Mouse (Mus musculus): Measurements from ENCODE around the gene Fbxo42. TPM values are rescaled to one million over a fixed set of nuclear protein-coding genes. Genes with fewer than 3 reads are reported as not detected.
"Not testable (repeated sequence)": the region's sequence is repeated elsewhere in the genome, so short reads cannot be mapped to it uniquely, and the experiment has no call there.

Fbxo42 gene
- total RNA-seq, 1 experiment from 2014 or later, result 13.2 TPM

DNA sequence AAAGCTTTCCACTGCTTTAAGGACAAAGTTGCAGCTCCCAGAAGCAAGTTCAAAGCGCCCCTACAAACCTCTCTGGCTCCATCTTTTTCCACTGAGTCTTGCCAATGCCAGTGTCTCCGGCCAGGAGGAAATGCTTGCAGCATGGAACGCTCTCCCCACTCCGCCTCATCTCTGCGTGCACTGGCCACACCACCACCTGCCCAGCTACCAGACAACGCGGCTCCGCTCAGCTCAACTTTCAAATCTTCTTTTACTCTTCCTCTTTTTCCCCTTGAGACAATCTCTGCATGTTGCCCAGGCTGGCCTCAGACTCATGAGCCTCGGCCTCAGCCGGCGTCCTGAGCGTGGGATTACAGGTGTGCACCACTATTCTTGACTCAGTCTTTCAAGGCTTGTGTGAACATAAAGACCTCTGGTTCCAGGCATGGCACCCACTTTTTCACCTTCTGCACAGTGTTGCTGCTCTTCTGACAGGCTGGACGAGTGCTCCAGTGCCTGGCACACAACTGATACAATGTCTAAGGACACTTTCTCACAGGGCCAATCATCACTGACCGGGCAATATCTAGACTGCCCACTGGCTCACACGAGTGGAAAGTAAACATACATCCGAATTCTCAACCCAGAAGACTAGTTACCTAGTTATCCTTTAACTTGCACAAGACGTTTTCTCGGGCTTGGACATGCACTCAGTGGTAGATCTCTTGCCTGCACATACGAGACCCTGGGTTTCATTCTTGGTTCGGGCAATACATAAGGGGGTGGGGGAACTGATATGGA lies 12.8 kb upstream of the Fbxo42 start:
- 0 out of 2 replicates have a peak, but pooled peaks have one; percentile 10 for ATAC-seq (replicated peaks; ENCODE audit: low read depth, poor library complexity, severe bottlenecking)

- ATAC-seq (replicated peaks; ENCODE audit: low read depth, poor library complexity, severe bottlenecking), result no peak
These were observed 11.6 kb upstream of the Fbxo42 start for GRCm38 (mm10) chr4:141136126-141136525.

DNA sequence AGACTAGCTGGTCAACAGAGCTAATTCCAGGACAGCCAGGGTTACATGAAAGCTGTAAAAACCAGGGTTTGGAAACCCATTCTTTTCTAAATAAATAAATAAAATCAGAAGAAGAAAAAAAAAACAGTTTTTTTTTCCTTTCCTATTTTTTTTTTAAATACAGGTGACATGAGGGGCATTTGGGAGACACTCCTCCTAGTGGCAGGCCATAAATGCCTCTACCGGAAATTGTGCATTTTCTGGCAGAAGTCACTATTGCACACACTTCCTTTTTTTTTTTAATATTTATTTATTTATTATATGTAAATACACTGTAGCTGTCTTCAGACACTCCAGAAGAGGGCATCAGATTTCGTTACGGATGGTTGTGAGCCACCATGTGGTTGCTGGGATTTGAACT lies 10.0 kb upstream of the Fbxo42 start:
- not testable (repeated sequence) for ATAC-seq (replicated peaks; ENCODE audit: low read depth, poor library complexity, severe bottlenecking)

DNA sequence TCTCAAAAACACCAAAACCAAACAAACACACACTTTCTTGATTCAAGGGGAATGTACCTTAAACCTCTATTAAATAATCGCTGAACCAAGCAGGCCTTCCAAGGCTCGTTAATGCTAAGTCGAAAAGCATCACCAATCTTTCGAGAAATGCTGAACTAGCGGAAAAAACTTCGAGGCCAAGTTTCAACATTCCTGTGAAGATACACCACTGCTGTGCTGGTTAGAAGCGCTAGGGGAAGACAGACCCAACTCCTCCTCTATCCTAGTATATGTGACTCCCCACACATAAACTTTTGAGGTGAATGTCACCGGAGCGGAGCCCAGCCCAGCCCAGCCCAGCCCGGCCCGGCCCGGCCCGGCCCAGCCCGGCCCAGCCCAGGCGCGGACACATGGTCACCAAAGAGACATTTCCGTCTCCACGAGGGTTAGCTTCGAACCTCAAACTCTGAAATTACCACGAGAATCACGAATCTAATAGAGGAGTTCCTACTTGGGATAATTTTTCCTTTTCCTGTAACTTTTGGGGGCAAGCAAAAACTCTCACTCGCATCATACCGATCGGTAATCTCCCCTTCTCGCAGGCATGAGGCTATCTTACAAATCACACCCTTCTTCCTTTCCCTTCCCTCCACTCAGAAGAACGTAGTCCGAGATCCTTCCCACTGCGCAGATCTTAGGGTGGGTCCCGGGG lies 9.1 kb upstream of the Fbxo42 start:
- ATAC-seq (replicated peaks; ENCODE audit: low read depth, poor library complexity, severe bottlenecking), result 0 out of 2 replicates have a peak, but pooled peaks have one; percentile 4

DNA sequence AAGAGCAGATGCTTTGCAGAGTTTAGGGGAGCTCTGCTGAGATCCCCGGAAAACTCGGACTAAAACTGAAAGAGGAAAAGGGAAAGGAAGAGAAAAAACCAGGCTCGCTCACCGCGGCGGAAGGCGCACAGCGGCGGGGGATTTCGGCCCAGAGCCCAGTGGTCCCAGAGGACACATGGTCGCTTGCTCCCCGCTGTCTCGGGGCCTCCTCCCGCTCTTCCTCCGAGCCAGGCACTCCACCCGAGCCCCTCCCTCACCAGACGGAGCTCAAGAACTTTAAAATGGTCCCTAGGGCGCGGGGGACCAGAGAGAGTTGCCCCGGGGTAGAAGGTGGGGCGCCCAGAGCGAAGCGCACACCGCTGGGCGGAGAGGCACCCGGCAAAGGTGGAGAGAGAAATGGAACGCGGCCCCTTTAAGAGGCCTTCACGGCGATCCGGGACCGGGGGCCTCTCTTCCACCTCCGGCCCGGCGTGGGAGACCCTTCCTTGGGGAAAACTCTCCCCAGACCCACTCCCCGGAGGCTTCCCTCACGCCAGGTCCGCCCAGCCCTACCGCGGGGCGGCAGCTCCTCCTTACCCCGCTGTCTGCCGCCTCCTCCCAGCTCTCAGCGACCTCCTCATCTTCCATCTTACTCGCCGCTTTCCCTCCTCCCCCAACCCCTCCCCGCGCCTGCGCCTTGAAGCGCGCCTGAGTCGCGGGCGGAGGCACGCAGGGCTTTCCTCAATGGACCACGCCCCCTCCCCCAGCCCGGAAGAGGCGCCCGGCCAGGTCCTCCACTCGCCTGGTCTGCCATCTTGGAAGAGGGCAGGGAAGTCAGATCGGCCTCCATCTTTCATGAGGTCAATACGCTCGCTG lies 8.4 kb upstream of the Fbxo42 start, which contains the start of gene Szrd1:
Gene Szrd1 (minus strand): TSS at position 660 of the 855 bp plus-strand sequence.
- ATAC-seq (replicated peaks; ENCODE audit: low read depth, poor library complexity, severe bottlenecking), result peak; percentile 88

- not testable (repeated sequence) for ATAC-seq (replicated peaks; ENCODE audit: low read depth, poor library complexity, severe bottlenecking)
These were observed 7.4 kb upstream of the Fbxo42 start for GRCm38 (mm10) chr4:141140354-141140753.

- no peak for ATAC-seq (replicated peaks; ENCODE audit: low read depth, poor library complexity, severe bottlenecking)
These were observed 6.7 kb upstream of the Fbxo42 start for GRCm38 (mm10) chr4:141140967-141141366.

DNA sequence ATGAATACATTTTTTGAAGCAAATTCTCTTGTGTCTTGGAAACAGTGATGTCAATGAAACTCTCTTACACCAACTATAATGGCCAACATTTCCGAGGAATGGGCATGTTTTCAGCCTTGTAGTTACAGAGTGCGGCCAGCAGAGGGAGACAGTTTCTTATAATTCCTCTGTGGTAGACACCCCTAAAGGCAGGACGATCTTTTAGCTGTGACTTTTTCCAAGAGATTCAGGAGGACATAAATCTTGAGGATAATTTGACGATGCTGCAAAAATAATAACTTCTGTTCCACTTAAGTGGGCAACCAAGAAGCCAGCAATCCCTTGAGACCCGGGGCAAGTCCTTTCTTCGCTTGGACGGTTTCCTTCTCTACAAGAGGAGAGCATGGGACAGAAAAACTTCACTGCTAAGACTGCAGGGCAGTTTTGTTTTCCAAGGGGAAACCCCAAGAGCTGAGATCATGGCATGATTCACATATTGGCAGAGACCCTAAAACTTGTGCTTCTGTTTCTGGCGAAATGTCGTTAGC lies 5.4 kb upstream of the Fbxo42 start:
- peak; percentile 29 for ATAC-seq (replicated peaks; ENCODE audit: low read depth, poor library complexity, severe bottlenecking)

- ATAC-seq (replicated peaks; ENCODE audit: low read depth, poor library complexity, severe bottlenecking), result not testable (repeated sequence)
These were observed 2.6 kb upstream of the Fbxo42 start for GRCm38 (mm10) chr4:141145124-141145523.

DNA sequence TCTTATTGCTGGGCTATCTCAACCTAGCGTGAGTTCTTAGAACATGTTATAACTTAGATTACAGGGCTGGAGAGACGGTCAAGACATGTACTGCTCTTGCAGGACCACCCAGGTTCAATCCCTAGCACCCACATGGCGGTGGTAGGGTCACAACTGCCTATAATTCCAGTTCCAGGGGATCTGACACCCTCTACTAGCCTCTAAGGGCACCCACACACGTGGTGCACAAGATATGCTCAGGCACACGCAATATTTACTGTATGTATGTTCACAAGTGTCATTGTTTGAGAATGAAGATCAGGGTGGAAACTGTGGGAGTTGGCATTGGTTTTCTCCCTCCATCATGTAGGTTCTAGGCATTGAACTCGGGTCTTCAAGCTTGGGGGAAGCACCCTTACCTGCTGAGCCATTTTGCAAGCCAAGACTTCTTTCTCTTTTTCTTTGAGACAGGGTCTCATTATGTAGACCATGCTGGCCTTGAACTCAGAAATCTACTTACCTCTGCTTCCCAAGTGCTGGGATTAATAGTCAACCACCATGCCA lies 1.2 kb upstream of the Fbxo42 start:
- ATAC-seq (replicated peaks; ENCODE audit: low read depth, poor library complexity, severe bottlenecking), result no peak

GRCm38 (mm10) chr4:141148009-141148801 lies 492 bp downstream of the Fbxo42 start:
- peak; percentile 64 for ATAC-seq (replicated peaks; ENCODE audit: low read depth, poor library complexity, severe bottlenecking)

DNA sequence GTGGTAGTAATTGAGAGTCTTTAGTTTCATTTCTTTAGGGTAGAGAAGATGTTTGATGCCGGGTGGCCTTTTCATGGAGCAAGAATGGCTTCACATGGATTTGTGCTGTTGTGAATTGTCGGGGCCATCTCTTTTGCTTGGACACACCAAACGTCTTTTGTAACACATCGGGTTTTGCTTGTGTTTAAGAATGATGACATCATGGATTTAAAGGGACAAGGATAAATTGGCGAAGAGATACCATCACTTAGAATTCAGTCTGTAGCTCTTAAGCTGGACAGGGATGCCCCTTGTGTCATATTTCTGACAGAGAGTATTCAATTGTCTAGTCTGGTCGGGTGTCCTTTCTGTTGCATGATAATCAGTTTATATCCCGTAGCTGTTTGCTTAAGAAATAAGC lies 1.4 kb downstream of the Fbxo42 start:
- ATAC-seq (replicated peaks; ENCODE audit: low read depth, poor library complexity, severe bottlenecking), result no peak

DNA sequence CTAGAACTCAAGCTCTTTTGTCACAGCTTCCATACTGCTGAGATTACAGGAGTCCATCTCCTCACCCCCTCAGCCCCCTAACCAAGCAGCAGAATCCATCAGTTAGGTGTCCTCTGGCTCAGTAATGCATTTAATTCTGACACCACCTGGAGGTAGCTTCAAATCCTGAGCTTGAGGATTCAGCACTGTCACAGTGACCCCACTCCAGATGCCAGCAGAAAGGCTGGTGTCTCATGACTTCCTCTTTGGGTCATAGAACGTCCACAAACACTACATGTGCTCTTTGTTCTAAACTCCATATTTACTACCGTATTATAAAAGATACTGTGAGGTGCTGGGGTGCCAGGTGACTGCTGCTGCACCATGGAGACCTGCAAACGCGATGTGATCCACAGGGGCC lies 9.8 kb downstream of the Fbxo42 start:
- ATAC-seq (replicated peaks; ENCODE audit: low read depth, poor library complexity, severe bottlenecking), result peak; percentile 30; the same call in 1 of the 2 replicates

DNA sequence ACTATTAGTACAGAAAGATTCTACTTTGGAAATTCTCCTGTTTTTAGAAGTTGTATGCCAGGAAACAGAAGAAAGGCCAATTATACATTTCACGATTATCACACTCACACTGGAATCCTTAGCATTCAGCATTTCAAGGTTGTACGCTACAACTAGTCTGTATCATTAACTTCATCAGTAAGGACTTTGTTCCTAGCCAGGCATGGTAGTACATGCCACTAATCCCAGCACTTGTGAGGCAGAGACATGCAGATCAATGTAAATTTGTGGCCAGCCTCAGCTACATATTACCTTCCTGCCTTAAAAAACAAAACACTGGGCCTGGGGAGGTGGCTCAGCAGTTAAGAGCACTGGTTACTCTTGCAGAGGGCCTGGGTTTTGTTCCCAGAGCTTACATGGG lies 10.9 kb downstream of the Fbxo42 start:
- no peak for ATAC-seq (replicated peaks; ENCODE audit: low read depth, poor library complexity, severe bottlenecking)

GRCm38 (mm10) chr4:141159093-141159492 lies 11.4 kb downstream of the Fbxo42 start:
- no peak for ATAC-seq (replicated peaks; ENCODE audit: low read depth, poor library complexity, severe bottlenecking)

DNA sequence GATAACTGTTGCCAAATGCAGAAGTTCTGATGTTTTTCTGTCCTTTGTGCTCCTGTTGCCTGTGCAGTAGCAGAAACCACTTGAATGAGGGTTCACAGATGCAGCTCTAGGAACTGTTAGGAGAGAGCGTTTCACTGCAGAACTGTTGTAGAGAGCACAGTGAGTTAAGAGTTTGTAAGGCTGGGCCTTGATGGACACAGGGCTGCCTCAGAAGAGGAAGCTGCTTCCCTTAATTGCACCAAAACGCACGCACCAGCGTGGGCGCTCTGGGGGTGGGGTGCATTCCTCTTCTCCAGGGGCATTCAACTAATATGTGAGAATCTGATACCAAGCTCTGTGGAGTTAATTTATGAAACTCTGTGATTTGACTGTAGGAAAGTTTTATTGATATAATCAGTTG lies 12.0 kb downstream of the Fbxo42 start:
- peak; percentile 26 for ATAC-seq (replicated peaks; ENCODE audit: low read depth, poor library complexity, severe bottlenecking)

GRCm38 (mm10) chr4:141160193-141160592 lies 12.5 kb downstream of the Fbxo42 start:
- no peak for ATAC-seq (replicated peaks; ENCODE audit: low read depth, poor library complexity, severe bottlenecking)

GRCm38 (mm10) chr4:141161699-141162208 lies 14.0 kb downstream of the Fbxo42 start:
- peak; percentile 61 for ATAC-seq (replicated peaks; ENCODE audit: low read depth, poor library complexity, severe bottlenecking)

DNA sequence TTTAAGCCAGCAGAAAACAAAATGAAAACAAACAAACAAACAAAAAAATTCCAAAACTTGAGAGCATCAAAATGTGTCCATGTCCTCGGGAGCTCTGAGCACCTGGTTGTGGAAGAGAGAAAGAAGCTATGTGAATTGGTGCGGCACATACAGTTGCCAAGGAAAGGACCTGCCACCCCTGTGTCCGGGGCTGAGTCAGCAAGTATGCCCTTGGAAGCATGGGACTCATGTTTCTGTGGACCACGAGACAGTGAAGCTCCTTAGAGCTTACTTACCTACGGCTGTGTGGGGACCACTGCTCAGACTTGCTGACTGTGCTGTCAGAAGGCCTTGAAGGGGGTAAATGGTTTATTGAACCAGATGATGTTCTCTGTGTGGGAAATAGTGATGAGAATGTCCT lies 16.0 kb downstream of the Fbxo42 start:
- ATAC-seq (replicated peaks; ENCODE audit: low read depth, poor library complexity, severe bottlenecking), result no peak

All from common myeloid progenitor, adult 5-6 weeks (primary cell).